Mouse (Mus musculus): ENCODE results near the gene Ndufa6. TPM values are rescaled to one million over a fixed set of nuclear protein-coding genes. Genes with fewer than 3 reads are reported as not detected.

Ndufa6 gene
- polyA plus RNA-seq, 1 experiment from 2014 or later: 467 TPM

DNA sequence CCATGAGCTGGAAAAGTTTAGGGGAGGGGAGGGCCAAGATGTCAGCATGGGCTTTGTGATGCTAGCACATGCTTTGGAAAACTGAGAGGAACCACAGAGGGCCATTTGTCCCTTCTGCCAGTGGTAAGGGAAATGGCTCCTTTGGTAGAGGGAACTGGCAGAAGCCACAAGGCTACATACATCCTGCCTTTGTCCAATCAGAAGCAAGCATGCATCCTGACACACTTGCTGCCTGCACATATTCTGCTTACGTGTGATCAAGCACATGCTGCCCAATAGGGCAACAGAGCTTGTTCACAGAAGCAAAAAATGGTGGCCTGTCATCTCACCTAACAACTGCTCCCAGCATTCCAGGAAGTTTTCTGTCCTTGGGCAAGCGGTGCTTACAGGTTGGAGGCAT lies 28.7 kb downstream of the Ndufa6 start:
- peaks cover 8% of the 10 kb centered on the region for H3K36me3 ChIP-seq (ENCODE audit: control insufficient read depth, insufficient read depth, low read length)
- no peak overlapping the region for H3K4me2 ChIP-seq
- no peaks in the 10 kb centered on the region for H3K27me3 ChIP-seq (replicated peaks; ENCODE audit: control insufficient read depth, insufficient read depth, low read length)
- no peak for ATAC-seq (replicated peaks; ENCODE audit: low FRiP score)
- H3K9me3 ChIP-seq (ENCODE audit: control insufficient read depth, low read length): no peaks in the 10 kb centered on the region
- H3K4me3 ChIP-seq (ENCODE audit: low read depth, low read length): no peak overlapping the region
- H3K4me1 ChIP-seq (replicated peaks; ENCODE audit: control insufficient read depth, insufficient read depth, low read length): 0 out of 2 replicates have a peak, but pooled peaks cover 7% of the 10 kb centered on the region
- no peak overlapping the region for H3K9ac ChIP-seq (ENCODE audit: low read depth, low read length)
- DNase-seq (ENCODE audit: low spot score): no peak
- WGBS: 60% methylated on average over 2 of the region's 2 CpGs
- H3K27ac ChIP-seq (ENCODE audit: low read depth, low read length): no peak overlapping the region

DNA sequence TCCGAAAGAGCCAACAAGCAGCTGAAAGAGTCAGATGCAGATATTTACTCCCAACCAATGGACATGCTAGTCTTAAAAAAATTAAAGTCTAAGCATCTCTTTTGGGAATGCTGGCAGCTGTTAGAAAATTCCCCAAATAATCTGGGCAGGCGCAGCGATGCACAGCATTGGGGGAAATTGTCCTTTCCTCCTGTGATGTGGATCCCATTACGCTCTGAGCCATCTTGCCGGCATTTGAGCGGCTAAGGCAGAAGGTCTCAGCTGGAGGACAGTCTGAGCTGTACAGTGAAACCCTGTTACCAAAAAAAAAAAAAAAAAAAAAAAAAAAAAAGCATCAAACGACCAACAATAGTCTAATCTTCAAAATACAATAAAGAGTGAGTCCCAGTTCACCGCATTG lies 31.9 kb downstream of the Ndufa6 start:
- Histone ChIP-seq H3K27ac (ENCODE audit: low read depth, low read length) (no peak overlapping the region), H3K4me2 (no peak overlapping the region), H3K9ac (ENCODE audit: low read depth, low read length) (no peak overlapping the region), H3K9me3 (ENCODE audit: control insufficient read depth, low read length) (no peaks in the 10 kb centered on the region), H3K4me1 (replicated peaks; ENCODE audit: control insufficient read depth, insufficient read depth, low read length) (0 out of 2 replicates have a peak, but pooled peaks cover 4% of the 10 kb centered on the region), H3K27me3 (replicated peaks; ENCODE audit: control insufficient read depth, insufficient read depth, low read length) (no peaks in the 10 kb centered on the region), H3K4me3 (ENCODE audit: low read depth, low read length) (no peak overlapping the region), H3K36me3 (ENCODE audit: control insufficient read depth, insufficient read depth, low read length) (no peaks in the 10 kb centered on the region)
- no peak for DNase-seq (ENCODE audit: low spot score)
- WGBS: 78% methylated on average over 8 of the region's 8 CpGs
- ATAC-seq (replicated peaks; ENCODE audit: low FRiP score): no peak

DNA sequence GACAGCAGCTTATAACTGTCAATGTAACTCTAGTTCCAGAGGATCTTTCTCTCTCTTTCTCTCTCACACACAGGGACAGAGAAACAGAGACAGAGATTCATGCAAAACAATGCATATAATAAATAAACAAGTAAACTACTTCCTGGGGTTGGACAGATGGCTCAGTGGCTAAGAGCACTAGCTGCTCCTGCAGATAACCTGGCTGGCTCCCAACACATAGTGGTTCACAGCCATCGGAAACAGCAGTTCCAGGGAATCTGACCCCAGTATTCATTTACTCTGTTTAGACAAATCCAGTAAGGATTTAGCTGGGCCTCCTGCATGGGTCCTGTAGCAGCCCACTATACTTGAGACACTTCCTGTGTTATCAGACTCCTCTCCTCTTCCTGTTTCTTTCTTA lies 34.5 kb downstream of the Ndufa6 start:
- Histone ChIP-seq H3K4me3 (ENCODE audit: low read depth, low read length) (no peak overlapping the region), H3K4me1 (replicated peaks; ENCODE audit: control insufficient read depth, insufficient read depth, low read length) (0 out of 2 replicates have a peak, but pooled peaks cover 4% of the 10 kb centered on the region), H3K4me2 (no peak overlapping the region), H3K27ac (ENCODE audit: low read depth, low read length) (no peak overlapping the region), H3K27me3 (replicated peaks; ENCODE audit: control insufficient read depth, insufficient read depth, low read length) (no peaks in the 10 kb centered on the region), H3K9ac (ENCODE audit: low read depth, low read length) (no peak overlapping the region), H3K9me3 (ENCODE audit: control insufficient read depth, low read length) (no peaks in the 10 kb centered on the region), H3K36me3 (ENCODE audit: control insufficient read depth, insufficient read depth, low read length) (no peaks in the 10 kb centered on the region)
- DNase-seq (ENCODE audit: low spot score) (no peak), ATAC-seq (replicated peaks; ENCODE audit: low FRiP score) (no peak)
- WGBS: 66% methylated on average over 1 of the region's 1 CpGs

DNA sequence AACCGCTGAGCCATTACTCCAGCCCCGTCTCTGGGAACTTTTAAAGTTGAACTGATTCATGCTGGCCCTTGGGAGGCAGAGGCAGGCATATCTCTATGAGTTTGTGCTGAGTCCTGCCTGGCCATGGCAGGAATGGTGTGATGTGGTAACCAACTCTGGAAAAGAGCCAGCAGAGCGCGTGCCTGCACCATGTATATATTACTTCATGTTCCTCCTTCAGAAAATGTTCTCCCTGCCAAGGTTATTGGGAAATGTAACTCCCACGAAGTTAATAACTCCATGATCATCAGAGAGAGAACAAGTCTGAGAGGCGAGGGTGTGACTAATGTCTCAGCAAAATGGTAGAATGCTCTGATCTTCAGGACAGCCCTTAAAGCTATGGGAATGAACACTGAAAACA lies 36.3 kb downstream of the Ndufa6 start:
- no peak overlapping the region for H3K9ac ChIP-seq (ENCODE audit: low read depth, low read length)
- H3K4me2 ChIP-seq: no peak overlapping the region
- DNase-seq (ENCODE audit: low spot score) (no peak), ATAC-seq (replicated peaks; ENCODE audit: low FRiP score) (no peak)
- no peak overlapping the region for H3K27ac ChIP-seq (ENCODE audit: low read depth, low read length)
- no peaks in the 10 kb centered on the region for H3K4me1 ChIP-seq (replicated peaks; ENCODE audit: control insufficient read depth, insufficient read depth, low read length)
- H3K4me3 ChIP-seq (ENCODE audit: low read depth, low read length): no peak overlapping the region
- 87% methylated on average over 6 of the region's 6 CpGs for WGBS
- no peaks in the 10 kb centered on the region for H3K36me3 ChIP-seq (ENCODE audit: control insufficient read depth, insufficient read depth, low read length)
- H3K9me3 ChIP-seq (ENCODE audit: control insufficient read depth, low read length): no peaks in the 10 kb centered on the region
- no peaks in the 10 kb centered on the region for H3K27me3 ChIP-seq (replicated peaks; ENCODE audit: control insufficient read depth, insufficient read depth, low read length)

DNA sequence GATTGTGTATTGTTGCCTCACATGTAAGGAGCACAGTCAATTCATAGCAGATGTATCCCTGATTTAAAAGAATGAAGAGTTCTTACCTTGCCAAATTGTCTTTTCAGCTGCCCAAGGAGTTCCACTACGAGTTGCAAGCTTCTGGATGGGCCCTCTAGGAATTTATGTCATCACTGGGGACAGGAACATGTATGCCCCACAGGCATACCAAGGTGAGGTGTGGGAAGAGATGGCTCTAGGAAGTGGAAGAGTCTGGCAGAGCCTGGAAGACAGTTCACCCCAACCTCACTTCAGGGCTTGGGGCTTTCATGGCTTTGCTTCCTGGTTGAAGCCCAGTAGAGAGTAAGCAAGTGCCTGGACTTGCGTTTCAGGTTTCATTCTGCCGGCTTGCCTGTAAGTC lies 45.7 kb downstream of the Ndufa6 start:
- H3K9me3 ChIP-seq (ENCODE audit: control insufficient read depth, low read length): no peaks in the 10 kb centered on the region
- H3K9ac ChIP-seq (ENCODE audit: low read depth, low read length): no peak overlapping the region
- 85% methylated on average over 3 of the region's 3 CpGs for WGBS
- H3K27ac ChIP-seq (ENCODE audit: low read depth, low read length): no peak overlapping the region
- H3K4me3 ChIP-seq (ENCODE audit: low read depth, low read length): no peak overlapping the region
- no peaks in the 10 kb centered on the region for H3K36me3 ChIP-seq (ENCODE audit: control insufficient read depth, insufficient read depth, low read length)
- no peak overlapping the region for H3K4me2 ChIP-seq
- DNase-seq (ENCODE audit: low spot score) (no peak), ATAC-seq (replicated peaks; ENCODE audit: low FRiP score) (no peak)
- H3K27me3 ChIP-seq (replicated peaks; ENCODE audit: control insufficient read depth, insufficient read depth, low read length): no peaks in the 10 kb centered on the region
- 0 out of 2 replicates have a peak, but pooled peaks cover 3% of the 10 kb centered on the region for H3K4me1 ChIP-seq (replicated peaks; ENCODE audit: control insufficient read depth, insufficient read depth, low read length)

DNA sequence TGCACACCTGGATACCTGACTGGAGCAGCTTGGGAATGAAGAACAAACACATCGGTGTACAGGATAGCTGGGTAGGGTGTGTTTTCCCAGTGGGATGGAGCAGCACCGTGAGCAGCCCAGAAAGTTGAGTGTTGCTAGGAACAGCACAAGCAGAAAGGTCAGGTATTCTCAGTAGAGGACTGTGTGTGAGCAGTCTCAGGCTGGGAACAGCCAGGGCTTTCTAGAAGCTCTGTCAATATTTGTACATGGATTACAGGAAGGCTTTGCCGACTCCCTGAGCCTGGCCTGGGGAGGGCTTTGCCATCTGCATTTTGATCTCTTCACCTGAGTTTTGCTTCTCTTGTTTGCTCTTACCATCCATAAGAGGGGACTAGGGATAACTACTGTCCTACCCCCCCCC lies 47.0 kb downstream of the Ndufa6 start:
- Histone ChIP-seq H3K27me3 (replicated peaks; ENCODE audit: control insufficient read depth, insufficient read depth, low read length) (no peaks in the 10 kb centered on the region), H3K36me3 (ENCODE audit: control insufficient read depth, insufficient read depth, low read length) (no peaks in the 10 kb centered on the region), H3K9me3 (ENCODE audit: control insufficient read depth, low read length) (no peaks in the 10 kb centered on the region), H3K9ac (ENCODE audit: low read depth, low read length) (no peak overlapping the region), H3K4me3 (ENCODE audit: low read depth, low read length) (no peak overlapping the region), H3K4me1 (replicated peaks; ENCODE audit: control insufficient read depth, insufficient read depth, low read length) (0 out of 2 replicates have a peak, but pooled peaks cover 3% of the 10 kb centered on the region), H3K4me2 (no peak overlapping the region), H3K27ac (ENCODE audit: low read depth, low read length) (no peak overlapping the region)
- DNase-seq (ENCODE audit: low spot score) (no peak), ATAC-seq (replicated peaks; ENCODE audit: low FRiP score) (no peak)
- WGBS: 79% methylated on average over 3 of the region's 3 CpGs

Small RNA genes within 50 kb of the gene (microRNA-seq; reads per million reads assigned to microRNA genes)
- gene Mir7684 (ENCODE audit: borderline number of aligned reads): not detected

Other genes with a start within 250 kb of the Ndufa6 start
- gene Ccdc134, start 226.4 kb downstream of the Ndufa6 start, polyA plus RNA-seq (2014; fragmentation: Nextera tagmentation; extraction: Ambion mirVana): 17.1 and 17.5 TPM in 2 replicates
- 99.7 and 101 TPM in 2 replicates for gene Srebf2, start 207.1 kb downstream of the Ndufa6 start, polyA plus RNA-seq (2014; fragmentation: Nextera tagmentation; extraction: Ambion mirVana)
- gene Shisa8, start 141.5 kb downstream of the Ndufa6 start, polyA plus RNA-seq (2014; fragmentation: Nextera tagmentation; extraction: Ambion mirVana): 0.12 and 0.73 TPM in 2 replicates
- 0.16 and 0.56 TPM in 2 replicates for gene Tnfrsf13c, start 130.0 kb downstream of the Ndufa6 start, polyA plus RNA-seq (2014; fragmentation: Nextera tagmentation; extraction: Ambion mirVana)
- 56.5 and 58.8 TPM in 2 replicates for gene Cenpm, start 109.6 kb downstream of the Ndufa6 start, polyA plus RNA-seq (2014; fragmentation: Nextera tagmentation; extraction: Ambion mirVana)
- not detected in 2 replicates for gene 1500009C09Rik, start 101.9 kb downstream of the Ndufa6 start, polyA plus RNA-seq (2014; fragmentation: Nextera tagmentation; extraction: Ambion mirVana)
- 7.1 and 7.4 TPM in 2 replicates for gene Sept3, start 79.4 kb downstream of the Ndufa6 start, polyA plus RNA-seq (2014; fragmentation: Nextera tagmentation; extraction: Ambion mirVana)
- gene Wbp2nl, start 55.4 kb downstream of the Ndufa6 start, polyA plus RNA-seq (2014; fragmentation: Nextera tagmentation; extraction: Ambion mirVana): 0.25 and 0.58 TPM in 2 replicates
- 33.7 and 37.2 TPM in 2 replicates for gene Naga, start 15.4 kb downstream of the Ndufa6 start, polyA plus RNA-seq (2014; fragmentation: Nextera tagmentation; extraction: Ambion mirVana)
- gene Pheta2, start 15.4 kb downstream of the Ndufa6 start, polyA plus RNA-seq (2014; fragmentation: Nextera tagmentation; extraction: Ambion mirVana): 34.0 and 35.4 TPM in 2 replicates
- gene Smdt1, start 15.4 kb downstream of the Ndufa6 start, polyA plus RNA-seq (2014; fragmentation: Nextera tagmentation; extraction: Ambion mirVana): 218 and 233 TPM in 2 replicates
- 6.8 and 7.0 TPM in 2 replicates for gene Cyp2d22, start 25.9 kb upstream of the Ndufa6 start, polyA plus RNA-seq (2014; fragmentation: Nextera tagmentation; extraction: Ambion mirVana)
- gene Cyp2d11, start 39.7 kb upstream of the Ndufa6 start, polyA plus RNA-seq (2014; fragmentation: Nextera tagmentation; extraction: Ambion mirVana): not detected in 2 replicates
- gene Cyp2d10, start 52.9 kb upstream of the Ndufa6 start, polyA plus RNA-seq (2014; fragmentation: Nextera tagmentation; extraction: Ambion mirVana): 8.2 and 10.3 TPM in 2 replicates
- 0.32 and 0.55 TPM in 2 replicates for gene Cyp2d9, start 79.1 kb upstream of the Ndufa6 start, polyA plus RNA-seq (2014; fragmentation: Nextera tagmentation; extraction: Ambion mirVana)
- not detected in 2 replicates for gene Cyp2d12, start 200.8 kb upstream of the Ndufa6 start, polyA plus RNA-seq (2014; fragmentation: Nextera tagmentation; extraction: Ambion mirVana)

Data from liver, embryonic 11.5 days (tissue).